Mouse (Mus musculus) kidney, postnatal 14 days (tissue): ENCODE results near the gene Fbxl13.

Experiments
- DNase-seq: peaks from one replicate; pipeline ENCODE4 v3.0.0; 2022; ENCODE audit warnings: mixed read lengths

Gene Fbxl13

GRCm38 (mm10) chr5:21574386-21575209 lies 70.8 kb downstream of the Fbxl13 start:
- DNase-seq: no peak

- no peak for DNase-seq
Measured at GRCm38 (mm10) chr5:21572764-21573416, 72.5 kb downstream of the Fbxl13 start.

- DNase-seq: no peak
Measured at GRCm38 (mm10) chr5:21567784-21568183, 77.7 kb downstream of the Fbxl13 start.

- no peak for DNase-seq
Measured at GRCm38 (mm10) chr5:21565392-21566065, 79.9 kb downstream of the Fbxl13 start.

GRCm38 (mm10) chr5:21563936-21564335 lies 81.5 kb downstream of the Fbxl13 start:
- DNase-seq: peak; percentile 42

GRCm38 (mm10) chr5:21556502-21556901 lies 88.9 kb downstream of the Fbxl13 start:
- no peak for DNase-seq

GRCm38 (mm10) chr5:21554732-21555131 lies 90.7 kb downstream of the Fbxl13 start:
- DNase-seq: no peak

- DNase-seq: no peak
Measured at GRCm38 (mm10) chr5:21553685-21554084, 91.7 kb downstream of the Fbxl13 start.

- DNase-seq: no peak
Measured at GRCm38 (mm10) chr5:21547005-21547404, 98.4 kb downstream of the Fbxl13 start.

GRCm38 (mm10) chr5:21545786-21546185 lies 99.6 kb downstream of the Fbxl13 start:
- no peak for DNase-seq

GRCm38 (mm10) chr5:21545227-21545626 lies 100.2 kb downstream of the Fbxl13 start:
- DNase-seq: no peak

- no peak for DNase-seq
Measured at GRCm38 (mm10) chr5:21544821-21545220, 100.6 kb downstream of the Fbxl13 start.

- DNase-seq: peak; percentile 42
Measured at GRCm38 (mm10) chr5:21543409-21544201, 101.8 kb downstream of the Fbxl13 start, which contains the start of gene Lrrc17. Gene Lrrc17, plus strand, starts transcription at chr5:21543559.

GRCm38 (mm10) chr5:21542226-21542625 lies 103.2 kb downstream of the Fbxl13 start:
- no peak for DNase-seq

- DNase-seq: no peak
Measured at GRCm38 (mm10) chr5:21532921-21533320, 112.5 kb downstream of the Fbxl13 start.

- no peak for DNase-seq
Measured at GRCm38 (mm10) chr5:21532126-21532525, 113.3 kb downstream of the Fbxl13 start.

- no peak for DNase-seq
Measured at GRCm38 (mm10) chr5:21529110-21529720, 116.2 kb downstream of the Fbxl13 start.

- DNase-seq: peak; percentile 59
Measured at GRCm38 (mm10) chr5:21528068-21528842, 117.2 kb downstream of the Fbxl13 start.

- no peak for DNase-seq
Measured at GRCm38 (mm10) chr5:21527488-21527911, 117.9 kb downstream of the Fbxl13 start.

- no peak for DNase-seq
Measured at GRCm38 (mm10) chr5:21526835-21527485, 118.5 kb downstream of the Fbxl13 start.

- DNase-seq: no peak
Measured at GRCm38 (mm10) chr5:21519166-21519565, 126.3 kb downstream of the Fbxl13 start.
